Mouse (Mus musculus): ENCODE data around the gene Kifc5b.

DNA sequence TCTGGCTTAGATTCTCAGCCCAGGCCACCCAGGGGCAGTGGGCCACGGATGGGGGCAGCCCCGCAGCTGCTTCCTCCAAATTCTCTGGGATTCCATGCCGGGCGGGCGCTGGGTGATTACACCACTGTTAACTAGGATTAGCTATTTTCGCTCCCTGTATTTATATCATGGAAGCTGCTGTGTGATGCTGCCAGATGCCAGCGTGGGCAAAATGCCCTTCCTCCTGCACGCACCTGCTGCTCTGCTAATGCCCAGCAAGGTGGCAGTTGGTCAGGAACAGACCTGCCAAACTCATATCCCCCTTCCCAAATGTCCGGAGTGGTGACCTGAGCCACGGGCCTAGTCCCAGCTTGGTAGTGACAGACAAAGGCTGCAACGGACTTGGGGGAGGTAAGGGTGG lies 42.3 kb upstream of the Kifc5b start:
- TF ChIP-seq CTCF (conservative IDR thresholded peaks at IDR 0.05; ENCODE audit: low read length) (no peak), NANOG (IDR thresholded peaks at IDR 0.05; ENCODE audit: borderline replicate concordance, low read length) (no peak)
